In genomic region chr4:85205636-85206211, GRCm38 (mm10) we compare ENCODE assay signal across 7 mouse cellular contexts. TPM values are rescaled to one million over a fixed set of nuclear protein-coding genes. Genes with fewer than 3 reads are reported as not detected.
DNase-seq lines count a peak whose midpoint lies in the region; ATAC-seq lines count a peak whose summit lies in the region.

No protein-coding gene starts in this region.

- peaks cover 54% of the 10 kb centered on the region for H3K27me3 ChIP-seq in embryonic facial prominence, embryonic 12.5 days
- no peaks in the 10 kb centered on the region; the same call in 1 of the 2 replicates for H3K27me3 ChIP-seq in hindbrain, embryonic 16.5 days (replicated peaks; ENCODE audit: control insufficient read depth, insufficient read depth, low read length)
- H3K27me3 ChIP-seq in limb, embryonic 15.5 days: peaks cover 59% of the 10 kb centered on the region
- peaks cover 5% of the 10 kb centered on the region; the same call in 1 of the 2 replicates for H3K27me3 ChIP-seq in neural tube, embryonic 15.5 days (replicated peaks)

- WGBS in embryonic facial prominence, embryonic 12.5 days: under 1% methylated on average over 43 of the region's 43 CpGs
- 0% methylated on average over 43 of the region's 43 CpGs for WGBS in hindbrain, embryonic 16.5 days
- under 1% methylated on average over 43 of the region's 43 CpGs for WGBS in limb, embryonic 15.5 days
- WGBS in neural tube, embryonic 15.5 days: under 1% methylated on average over 41 of the region's 43 CpGs

- H3K9me3 ChIP-seq in embryonic facial prominence, embryonic 12.5 days: no peaks in the 10 kb centered on the region
- no peaks in the 10 kb centered on the region for H3K9me3 ChIP-seq in hindbrain, embryonic 16.5 days (ENCODE audit: control insufficient read depth, low read length)
- no peaks in the 10 kb centered on the region for H3K9me3 ChIP-seq in limb, embryonic 15.5 days
- H3K9me3 ChIP-seq in neural tube, embryonic 15.5 days (replicated peaks): no peaks in the 10 kb centered on the region

- peak overlapping the region; percentile 76 for H3K4me3 ChIP-seq in embryonic facial prominence, embryonic 12.5 days
- peak overlapping the region; percentile 70 for H3K4me3 ChIP-seq in hindbrain, embryonic 16.5 days (ENCODE audit: low read length)
- H3K4me3 ChIP-seq in limb, embryonic 15.5 days: peak overlapping the region; percentile 66
- H3K4me3 ChIP-seq in neural tube, embryonic 15.5 days (replicated peaks): peak overlapping the region; percentile 82

- no peaks in the 10 kb centered on the region; the same call in 1 of the 2 replicates for H3K4me1 ChIP-seq in embryonic facial prominence, embryonic 12.5 days
- H3K4me1 ChIP-seq in hindbrain, embryonic 16.5 days (ENCODE audit: control insufficient read depth, insufficient read depth, low read depth, low read length): peaks cover 6% of the 10 kb centered on the region
- H3K4me1 ChIP-seq in limb, embryonic 15.5 days: peaks cover 12% of the 10 kb centered on the region
- H3K4me1 ChIP-seq in neural tube, embryonic 15.5 days: peaks cover 20% of the 10 kb centered on the region

- H3K4me2 ChIP-seq in embryonic facial prominence, embryonic 12.5 days (replicated peaks): peak overlapping the region; percentile 97
- H3K4me2 ChIP-seq in hindbrain, embryonic 16.5 days (ENCODE audit: low read length): peak overlapping the region; percentile 91
- peak overlapping the region; percentile 99 for H3K4me2 ChIP-seq in limb, embryonic 15.5 days
- H3K4me2 ChIP-seq in neural tube, embryonic 15.5 days: peak overlapping the region; percentile 93

- peak overlapping the region; percentile 63 for H3K9ac ChIP-seq in embryonic facial prominence, embryonic 12.5 days
- H3K9ac ChIP-seq in hindbrain, embryonic 16.5 days (ENCODE audit: low read depth, low read length): peak overlapping the region; percentile 87
- peak overlapping the region; percentile 42 for H3K9ac ChIP-seq in limb, embryonic 15.5 days
- peak overlapping the region; percentile 90 for H3K9ac ChIP-seq in neural tube, embryonic 15.5 days (replicated peaks)

- peak; percentile 61 for DNase-seq in Muller cell, postnatal 12 days (ENCODE audit: inconsistent ontology term)
- peak; percentile 51 for DNase-seq in adrenal gland, postnatal 10 days
- DNase-seq in thymus, postnatal 14 days: no peak

- H3K36me3 ChIP-seq in embryonic facial prominence, embryonic 12.5 days: no peaks in the 10 kb centered on the region
- no peaks in the 10 kb centered on the region for H3K36me3 ChIP-seq in hindbrain, embryonic 16.5 days (ENCODE audit: control insufficient read depth, insufficient read depth, low read length)
- no peaks in the 10 kb centered on the region for H3K36me3 ChIP-seq in limb, embryonic 15.5 days
- no peaks in the 10 kb centered on the region for H3K36me3 ChIP-seq in neural tube, embryonic 15.5 days

- H3K27ac ChIP-seq in embryonic facial prominence, embryonic 12.5 days: no peak overlapping the region
- peak overlapping the region; percentile 86 for H3K27ac ChIP-seq in hindbrain, embryonic 16.5 days (ENCODE audit: low read depth, low read length)
- H3K27ac ChIP-seq in limb, embryonic 15.5 days: no peak overlapping the region
- peak overlapping the region; percentile 95 for H3K27ac ChIP-seq in neural tube, embryonic 15.5 days (replicated peaks)

- peak; percentile 62 for ATAC-seq in embryonic facial prominence, embryonic 12.5 days (ENCODE audit: insufficient number of reproducible peaks, insufficient read depth, low FRiP score, low TSS enrichment)
- ATAC-seq in hindbrain, embryonic 16.5 days: peak; percentile 86
- peak; percentile 55; the same call in 1 of the 2 replicates for ATAC-seq in limb, embryonic 15.5 days (ENCODE audit: insufficient number of reproducible peaks, low FRiP score, low TSS enrichment, low read depth)
- ATAC-seq in neural tube, embryonic 15.5 days (ENCODE audit: low FRiP score): peak; percentile 88

RNA-seq across cellular contexts. Expression of gene Sh3gl2, which starts 0.8 kb away (rescaled TPM):
- total RNA-seq in adrenal gland, postnatal 10 days (2021): 10 to 100 TPM; 11.4 to 12.6 TPM
- polyA plus RNA-seq in embryonic facial prominence, embryonic 12.5 days (2016; fragmentation: Nextera tagmentation; extraction: Ambion mirVana): 5.3 and 5.5 TPM in 2 replicates
- 121 and 138 TPM in 2 replicates for polyA plus RNA-seq in hindbrain, embryonic 16.5 days (2015; fragmentation: Nextera tagmentation; extraction: Ambion mirVana)
- 5.7 and 6.3 TPM in 2 replicates for polyA plus RNA-seq in limb, embryonic 15.5 days (2015; fragmentation: Nextera tagmentation; extraction: Ambion mirVana)
- 107 and 111 TPM in 2 replicates for polyA plus RNA-seq in neural tube, embryonic 15.5 days (2015; fragmentation: Nextera tagmentation; extraction: Ambion mirVana)

Comparison
In these comparisons a context has a peak if more than half of its experiments do, and no peak if none do; other contexts are left out.
1. H3K27ac ChIP-seq: peak in hindbrain, embryonic 16.5 days (single experiment) and neural tube, embryonic 15.5 days (single experiment); none in embryonic facial prominence, embryonic 12.5 days (single experiment) and limb, embryonic 15.5 days (single experiment).
2. RNA of gene Sh3gl2, which starts 0.8 kb away (polyA plus RNA-seq): 121 to 138 TPM in hindbrain, embryonic 16.5 days and 107 to 111 TPM in neural tube, embryonic 15.5 days; 5.7 to 6.3 TPM in limb, embryonic 15.5 days and 5.3 to 5.5 TPM in embryonic facial prominence, embryonic 12.5 days; every median in the first group is over 10 times any median in the second.
3. Peak in every context shown above with its lines, with median percentiles within 50 percentile points of each other: ATAC-seq, H3K4me2 ChIP-seq, H3K4me3 ChIP-seq and H3K9ac ChIP-seq.